8 mouse cellular contexts compared by ENCODE assay signal in genomic region chr2:145832836-145833221, GRCm38 (mm10).
DNase-seq lines count a peak whose midpoint lies in the region; ATAC-seq lines count a peak whose summit lies in the region.

No protein-coding gene starts in this region.

- WGBS in kidney, embryonic 14.5 days = 47% methylated on average over 5 of the region's 5 CpGs
- WGBS in embryonic facial prominence, embryonic 15.5 days = 22% methylated on average over 5 of the region's 5 CpGs
- WGBS in intestine, embryonic 14.5 days = 63% methylated on average over 5 of the region's 5 CpGs
- 57% methylated on average over 5 of the region's 5 CpGs for WGBS in midbrain, embryonic 15.5 days

- no peak overlapping the region for H3K4me3 ChIP-seq in kidney, embryonic 14.5 days (ENCODE audit: low read length)
- H3K4me3 ChIP-seq in embryonic facial prominence, embryonic 15.5 days (replicated peaks) = 0 out of 2 replicates have a peak overlapping the region, but pooled peaks have one; percentile 15
- H3K4me3 ChIP-seq in intestine, embryonic 14.5 days (ENCODE audit: low read depth, low read length) = no peak overlapping the region
- no peak overlapping the region for H3K4me3 ChIP-seq in midbrain, embryonic 15.5 days

- no peaks in the 10 kb centered on the region for H3K27me3 ChIP-seq in kidney, embryonic 14.5 days (ENCODE audit: control insufficient read depth, insufficient read depth, low read length)
- no peaks in the 10 kb centered on the region for H3K27me3 ChIP-seq in embryonic facial prominence, embryonic 15.5 days
- no peaks in the 10 kb centered on the region for H3K27me3 ChIP-seq in intestine, embryonic 14.5 days (replicated peaks; ENCODE audit: control insufficient read depth, insufficient read depth, low read length)
- H3K27me3 ChIP-seq in midbrain, embryonic 15.5 days (replicated peaks) = no peaks in the 10 kb centered on the region

- no peak for DNase-seq in kidney, postnatal 25 days
- DNase-seq in intestine, embryonic 14.5 days (ENCODE audit: low spot score) = no peak
- DNase-seq in adrenal gland, postnatal 25 days = no peak
- DNase-seq in spleen, postnatal 10 days (ENCODE audit: low spot score in 2 of 2) = no peak
- DNase-seq in spleen, postnatal 4 days (ENCODE audit: low spot score in 2 of 2) = no peak

- peak overlapping the region; percentile 78 for H3K27ac ChIP-seq in kidney, embryonic 14.5 days (ENCODE audit: low read depth, low read length)
- H3K27ac ChIP-seq in embryonic facial prominence, embryonic 15.5 days (replicated peaks) = peak overlapping the region; percentile 88
- H3K27ac ChIP-seq in intestine, embryonic 14.5 days (ENCODE audit: low read depth) = peak overlapping the region; percentile 71
- H3K27ac ChIP-seq in midbrain, embryonic 15.5 days = peak overlapping the region; percentile 83

- H3K36me3 ChIP-seq in kidney, embryonic 14.5 days (ENCODE audit: control insufficient read depth, insufficient read depth, low read length) = 0 out of 2 replicates have a peak, but pooled peaks cover 7% of the 10 kb centered on the region
- no peaks in the 10 kb centered on the region for H3K36me3 ChIP-seq in embryonic facial prominence, embryonic 15.5 days
- no peaks in the 10 kb centered on the region for H3K36me3 ChIP-seq in intestine, embryonic 14.5 days (ENCODE audit: control insufficient read depth, insufficient read depth, low read length)
- no peaks in the 10 kb centered on the region for H3K36me3 ChIP-seq in midbrain, embryonic 15.5 days (replicated peaks)

- ATAC-seq in kidney, embryonic 14.5 days (ENCODE audit: low FRiP score, low TSS enrichment) = no peak
- ATAC-seq in embryonic facial prominence, embryonic 15.5 days (ENCODE audit: insufficient number of reproducible peaks, low FRiP score, low TSS enrichment, low read depth) = no peak
- no peak for ATAC-seq in intestine, embryonic 14.5 days (replicated peaks; ENCODE audit: low FRiP score, low TSS enrichment, low read depth)
- ATAC-seq in midbrain, embryonic 15.5 days (replicated peaks) = peak; percentile 17; the same call in 1 of the 2 replicates

- no peak overlapping the region for H3K9ac ChIP-seq in kidney, embryonic 14.5 days (ENCODE audit: low read depth, low read length)
- H3K9ac ChIP-seq in embryonic facial prominence, embryonic 15.5 days = no peak overlapping the region
- no peak overlapping the region for H3K9ac ChIP-seq in intestine, embryonic 14.5 days (ENCODE audit: low read length)
- H3K9ac ChIP-seq in midbrain, embryonic 15.5 days = 0 out of 2 replicates have a peak overlapping the region, but pooled peaks have one; percentile 23

- H3K4me1 ChIP-seq in kidney, embryonic 14.5 days (ENCODE audit: control insufficient read depth, insufficient read depth, low read length) = peaks cover 15% of the 10 kb centered on the region
- H3K4me1 ChIP-seq in embryonic facial prominence, embryonic 15.5 days = peaks cover 17% of the 10 kb centered on the region
- H3K4me1 ChIP-seq in intestine, embryonic 14.5 days (replicated peaks; ENCODE audit: control insufficient read depth, insufficient read depth, low read length) = peaks cover 18% of the 10 kb centered on the region
- peaks cover 16% of the 10 kb centered on the region for H3K4me1 ChIP-seq in midbrain, embryonic 15.5 days

- peak overlapping the region; percentile 19; the same call in 1 of the 2 replicates for H3K4me2 ChIP-seq in kidney, embryonic 14.5 days (replicated peaks; ENCODE audit: low read depth, low read length)
- H3K4me2 ChIP-seq in embryonic facial prominence, embryonic 15.5 days (replicated peaks) = peak overlapping the region; percentile 44
- peak overlapping the region; percentile 30; the same call in 1 of the 2 replicates for H3K4me2 ChIP-seq in intestine, embryonic 14.5 days (ENCODE audit: low read length)
- H3K4me2 ChIP-seq in midbrain, embryonic 15.5 days = peak overlapping the region; percentile 33; the same call in 1 of the 2 replicates

- no peaks in the 10 kb centered on the region for H3K9me3 ChIP-seq in kidney, embryonic 14.5 days (ENCODE audit: control insufficient read depth, low read length)
- H3K9me3 ChIP-seq in embryonic facial prominence, embryonic 15.5 days (replicated peaks) = no peaks in the 10 kb centered on the region
- no peaks in the 10 kb centered on the region for H3K9me3 ChIP-seq in intestine, embryonic 14.5 days (ENCODE audit: control insufficient read depth, low read length)
- no peaks in the 10 kb centered on the region for H3K9me3 ChIP-seq in midbrain, embryonic 15.5 days
